Mouse (Mus musculus): ENCODE measurements at regions not wholly inside any gene's neighbourhood (a gene's known extent, or its start where the extent isn't known, plus 50 kb on each side); places are given as distances from the start of the nearest gene placed in this dataset.

DNA sequence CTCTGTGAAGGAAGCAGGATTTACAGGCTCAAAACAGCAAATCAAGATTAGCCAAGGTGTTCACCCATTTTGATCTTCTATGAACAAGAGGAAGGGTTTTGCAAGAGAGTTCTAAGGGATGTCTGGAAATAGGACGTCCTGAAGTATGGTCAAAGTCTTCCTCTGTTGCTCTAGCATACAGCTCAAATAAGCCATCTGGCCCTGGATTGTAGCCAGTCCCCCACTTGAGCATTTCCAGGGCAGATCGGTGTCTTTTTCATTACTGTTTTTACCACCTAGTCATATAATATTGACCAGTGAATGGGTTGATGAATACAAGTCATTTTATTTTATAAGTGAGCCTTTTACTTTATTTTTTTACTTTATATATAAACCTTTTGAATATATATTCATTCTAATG, 113.9 kb downstream of the Rap2a start:
- 77% methylated on average over 2 of the region's 2 CpGs for WGBS
- H3K9ac ChIP-seq (ENCODE audit: low read length): no peak overlapping the region
- no peak overlapping the region for H3K27ac ChIP-seq (replicated peaks in 1 of 2; ENCODE audit: control insufficient read depth in 1 of 2, insufficient read depth in 1 of 2, low read depth in 2 of 2, low read length in 2 of 2)
- ATAC-seq (ENCODE audit: insufficient number of reproducible peaks, insufficient read depth, low FRiP score, low read depth): no peak
- no peaks in the 10 kb centered on the region for H3K27me3 ChIP-seq (ENCODE audit: control insufficient read depth, insufficient read depth, low read length)
- H3K4me3 ChIP-seq (ENCODE audit: control insufficient read depth in 1 of 2, insufficient read depth in 1 of 2, low read depth in 1 of 2, low read length in 2 of 2): no peak overlapping the region
- no peak overlapping the region for H3K4me2 ChIP-seq (ENCODE audit: low read length)
- H3K4me1 ChIP-seq (ENCODE audit: control insufficient read depth in 2 of 2, insufficient read depth in 2 of 2, low read length in 2 of 2): no peaks in the 10 kb centered on the region
- no peaks in the 10 kb centered on the region for H3K36me3 ChIP-seq (ENCODE audit: control insufficient read depth, insufficient read depth, low read length)
- H3K9me3 ChIP-seq (ENCODE audit: control insufficient read depth, low read length): no peaks in the 10 kb centered on the region

DNA sequence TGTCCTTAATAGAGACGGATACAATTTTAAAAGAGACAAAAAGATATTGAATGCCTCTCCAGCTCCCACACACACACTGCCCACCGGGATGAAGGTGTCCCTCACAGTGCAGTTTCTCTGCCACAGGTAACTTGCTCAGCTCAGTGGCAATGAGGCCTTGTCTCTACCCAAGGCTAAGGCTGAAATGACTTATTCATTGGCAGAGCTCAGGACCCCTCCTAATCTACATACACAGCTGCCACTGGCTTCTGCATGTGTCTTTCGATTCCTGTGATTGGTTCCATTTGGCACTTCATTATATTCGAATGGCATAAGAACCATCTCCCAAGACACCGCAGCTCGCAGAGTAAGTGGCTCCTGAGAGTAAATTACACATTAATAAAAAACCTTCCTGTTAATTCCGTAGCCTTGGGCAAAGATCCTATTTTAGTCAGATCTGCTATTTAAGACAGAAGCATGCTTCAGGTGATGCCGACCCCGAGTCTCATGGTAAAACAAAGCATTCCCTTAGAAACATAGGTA, 122.2 kb downstream of the Rap2a start:
- 81% methylated on average over 9 of the region's 9 CpGs for WGBS
- no peak for ATAC-seq (ENCODE audit: insufficient number of reproducible peaks, insufficient read depth, low FRiP score, low read depth)
- H3K4me2 ChIP-seq (ENCODE audit: low read length): no peak overlapping the region

DNA sequence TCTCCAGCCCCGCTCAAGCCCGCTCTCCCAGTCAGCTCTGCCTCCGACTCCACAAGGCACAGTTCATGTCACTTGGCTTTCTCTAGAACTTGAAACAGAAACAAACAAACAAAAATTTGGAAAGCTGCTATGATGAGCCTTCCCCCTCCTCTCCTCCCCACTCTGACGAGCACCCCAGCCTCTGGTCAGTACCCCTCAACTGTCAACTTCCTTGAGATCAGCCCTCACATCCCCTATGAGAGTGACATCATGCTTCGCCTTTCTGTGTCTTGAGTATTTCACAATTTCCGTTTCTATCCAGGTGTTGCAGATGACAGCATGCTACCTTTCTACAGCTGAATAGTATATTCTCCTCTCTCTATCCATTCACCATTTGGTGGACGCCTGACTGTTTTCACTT, 123.3 kb downstream of the Rap2a start:
- H3K36me3 ChIP-seq (ENCODE audit: control insufficient read depth, insufficient read depth, low read length): no peaks in the 10 kb centered on the region
- no peaks in the 10 kb centered on the region for H3K9me3 ChIP-seq (ENCODE audit: control insufficient read depth, low read length)
- H3K27me3 ChIP-seq (ENCODE audit: control insufficient read depth, insufficient read depth, low read length): no peaks in the 10 kb centered on the region
- no peaks in the 10 kb centered on the region for H3K4me1 ChIP-seq (ENCODE audit: control insufficient read depth in 2 of 2, insufficient read depth in 2 of 2, low read length in 2 of 2)
- H3K4me2 ChIP-seq (ENCODE audit: low read length): no peak overlapping the region
- 83% methylated on average over 7 of the region's 7 CpGs for WGBS
- no peak overlapping the region for H3K9ac ChIP-seq (ENCODE audit: low read length)
- no peak overlapping the region for H3K27ac ChIP-seq (replicated peaks in 1 of 2; ENCODE audit: control insufficient read depth in 1 of 2, insufficient read depth in 1 of 2, low read depth in 2 of 2, low read length in 2 of 2)
- no peak overlapping the region for H3K4me3 ChIP-seq (ENCODE audit: control insufficient read depth in 1 of 2, insufficient read depth in 1 of 2, low read depth in 1 of 2, low read length in 2 of 2)
- no peak for ATAC-seq (ENCODE audit: insufficient number of reproducible peaks, insufficient read depth, low FRiP score, low read depth)

More for the DNA sequence above, 122.2 kb downstream of the Rap2a start:
- Histone ChIP-seq H3K9ac (ENCODE audit: low read length) (no peak overlapping the region), H3K27me3 (ENCODE audit: control insufficient read depth, insufficient read depth, low read length) (no peaks in the 10 kb centered on the region), H3K27ac (replicated peaks in 1 of 2; ENCODE audit: control insufficient read depth in 1 of 2, insufficient read depth in 1 of 2, low read depth in 2 of 2, low read length in 2 of 2) (no peak overlapping the region), H3K4me3 (ENCODE audit: control insufficient read depth in 1 of 2, insufficient read depth in 1 of 2, low read depth in 1 of 2, low read length in 2 of 2) (no peak overlapping the region), H3K36me3 (ENCODE audit: control insufficient read depth, insufficient read depth, low read length) (no peaks in the 10 kb centered on the region), H3K4me1 (ENCODE audit: control insufficient read depth in 2 of 2, insufficient read depth in 2 of 2, low read length in 2 of 2) (no peaks in the 10 kb centered on the region), H3K9me3 (ENCODE audit: control insufficient read depth, low read length) (no peaks in the 10 kb centered on the region)

DNA sequence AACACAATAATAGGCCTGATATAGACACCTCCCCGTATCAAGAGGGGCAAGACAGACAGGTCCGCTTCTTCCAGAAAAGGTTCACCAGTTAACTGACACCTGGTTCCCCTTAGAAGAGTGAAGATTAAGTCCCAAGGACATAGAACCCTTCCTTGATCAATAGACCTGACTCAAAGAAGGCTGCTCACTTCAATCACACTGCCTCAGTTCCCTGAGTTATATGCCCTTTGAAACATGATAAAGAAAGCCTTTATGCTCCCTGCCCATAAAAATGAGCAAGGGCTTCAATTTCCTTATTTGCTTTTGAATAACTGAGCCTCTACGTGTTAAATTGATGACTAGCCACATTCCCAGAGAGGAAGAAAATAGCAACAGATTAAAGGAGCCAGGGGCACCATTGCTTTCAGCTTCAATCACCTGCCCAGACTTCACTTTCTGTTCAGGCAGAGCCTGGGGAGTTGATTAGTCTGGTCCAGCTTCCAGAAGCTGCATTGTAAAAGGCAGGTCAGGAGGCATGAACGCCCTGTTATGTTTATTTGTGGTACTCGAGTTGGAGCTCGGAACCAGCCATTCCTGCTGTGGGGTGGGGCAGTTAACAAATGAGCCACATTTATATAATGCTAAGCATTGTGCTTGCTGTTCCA, 125.7 kb downstream of the Rap2a start:
- WGBS: 65% methylated on average over 6 of the region's 6 CpGs
- Histone ChIP-seq H3K9me3 (ENCODE audit: control insufficient read depth, low read length) (no peaks in the 10 kb centered on the region), H3K4me3 (ENCODE audit: control insufficient read depth in 1 of 2, insufficient read depth in 1 of 2, low read depth in 1 of 2, low read length in 2 of 2) (no peak overlapping the region), H3K27me3 (ENCODE audit: control insufficient read depth, insufficient read depth, low read length) (no peaks in the 10 kb centered on the region), H3K27ac (replicated peaks in 1 of 2; ENCODE audit: control insufficient read depth in 1 of 2, insufficient read depth in 1 of 2, low read depth in 2 of 2, low read length in 2 of 2) (no peak overlapping the region), H3K9ac (ENCODE audit: low read length) (no peak overlapping the region), H3K4me1 (ENCODE audit: control insufficient read depth in 2 of 2, insufficient read depth in 2 of 2, low read length in 2 of 2) (no peaks in the 10 kb centered on the region), H3K4me2 (ENCODE audit: low read length) (no peak overlapping the region), H3K36me3 (ENCODE audit: control insufficient read depth, insufficient read depth, low read length) (no peaks in the 10 kb centered on the region)
- ATAC-seq (ENCODE audit: insufficient number of reproducible peaks, insufficient read depth, low FRiP score, low read depth): no peak

DNA sequence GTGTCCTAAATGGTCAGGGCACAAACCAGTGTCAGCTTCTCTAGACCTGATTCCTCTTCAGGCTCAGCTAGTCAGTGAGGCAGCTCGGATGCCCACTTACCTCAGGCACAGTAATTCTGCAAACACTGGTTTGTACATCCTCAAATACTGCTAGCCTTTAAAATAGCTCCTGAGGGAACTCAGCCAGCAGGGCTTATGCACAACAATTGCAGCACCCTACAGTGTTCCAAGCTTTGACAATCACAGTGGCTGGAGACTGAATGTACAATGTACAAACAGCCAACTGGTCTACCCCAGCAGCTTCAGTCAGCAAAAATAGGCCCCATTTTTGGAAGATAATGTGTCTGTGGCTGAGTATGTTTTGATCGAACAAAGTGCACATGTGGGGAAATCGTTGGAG, 129.6 kb downstream of the Rap2a start:
- H3K4me2 ChIP-seq (ENCODE audit: low read length): no peak overlapping the region
- H3K9ac ChIP-seq (ENCODE audit: low read length): no peak overlapping the region
- H3K27ac ChIP-seq (replicated peaks in 1 of 2; ENCODE audit: control insufficient read depth in 1 of 2, insufficient read depth in 1 of 2, low read depth in 2 of 2, low read length in 2 of 2): no peak overlapping the region
- ATAC-seq (ENCODE audit: insufficient number of reproducible peaks, insufficient read depth, low FRiP score, low read depth): no peak
- no peaks in the 10 kb centered on the region for H3K36me3 ChIP-seq (ENCODE audit: control insufficient read depth, insufficient read depth, low read length)
- no peaks in the 10 kb centered on the region for H3K4me1 ChIP-seq (ENCODE audit: control insufficient read depth in 2 of 2, insufficient read depth in 2 of 2, low read length in 2 of 2)
- no peaks in the 10 kb centered on the region for H3K27me3 ChIP-seq (ENCODE audit: control insufficient read depth, insufficient read depth, low read length)
- H3K9me3 ChIP-seq (ENCODE audit: control insufficient read depth, low read length): no peaks in the 10 kb centered on the region
- WGBS: 91% methylated on average over 3 of the region's 3 CpGs
- no peak overlapping the region for H3K4me3 ChIP-seq (ENCODE audit: control insufficient read depth in 1 of 2, insufficient read depth in 1 of 2, low read depth in 1 of 2, low read length in 2 of 2)

DNA sequence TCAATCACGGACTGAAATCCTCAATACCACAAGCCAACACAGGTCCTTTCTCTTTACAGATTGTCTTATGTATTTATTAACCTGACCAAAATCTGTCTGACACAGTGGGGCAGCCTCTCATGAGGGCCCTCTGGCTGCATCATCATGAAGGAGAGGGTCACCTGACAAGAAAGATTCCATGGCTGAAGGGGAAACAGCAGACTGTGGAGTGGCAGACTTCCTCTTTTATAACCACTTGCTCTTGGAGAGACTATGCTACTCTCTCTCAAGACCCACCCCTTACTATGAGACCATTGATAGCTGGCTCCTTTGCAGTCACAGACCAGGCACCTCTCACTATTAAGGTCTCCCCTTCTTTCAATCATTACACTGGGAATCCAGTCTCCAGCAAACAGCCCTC, 133.1 kb downstream of the Rap2a start:
- 96% methylated on average over 1 of the region's 1 CpGs for WGBS

DNA sequence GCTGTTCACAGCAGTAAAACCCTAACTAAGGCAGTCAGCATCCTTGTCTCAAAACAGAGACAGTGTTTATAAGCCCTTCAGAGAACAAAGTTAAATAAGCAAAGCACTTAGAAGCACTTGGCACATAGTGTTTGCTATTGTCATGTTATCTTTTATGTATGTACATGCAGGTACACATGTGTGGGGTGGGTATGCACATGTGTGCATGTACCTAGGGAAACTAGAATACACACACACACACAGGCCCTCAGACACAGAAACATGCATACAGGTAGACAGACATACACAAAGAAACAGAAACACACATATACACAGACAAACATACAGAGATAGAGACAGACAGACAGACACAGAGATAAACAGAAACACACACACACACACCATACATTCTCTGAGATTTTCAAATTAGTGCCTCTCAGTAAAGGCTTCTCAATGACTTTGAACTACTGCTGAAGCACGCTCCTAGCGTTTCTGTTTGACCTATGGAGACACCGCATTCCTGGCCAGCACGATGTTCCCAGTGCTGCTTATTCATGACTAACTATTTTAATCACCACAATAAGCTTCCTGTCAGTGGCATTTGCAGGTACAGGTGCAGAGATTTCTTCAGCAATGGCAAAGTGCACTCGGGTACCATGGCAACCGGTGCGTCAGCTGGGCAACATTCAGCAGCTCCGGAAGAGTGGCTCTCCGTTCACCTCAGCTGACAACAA, 148.1 kb downstream of the Rap2a start:
- no peak overlapping the region for H3K4me3 ChIP-seq (ENCODE audit: control insufficient read depth in 1 of 2, insufficient read depth in 1 of 2, low read depth in 1 of 2, low read length in 2 of 2)
- H3K36me3 ChIP-seq (ENCODE audit: control insufficient read depth, insufficient read depth, low read length): no peaks in the 10 kb centered on the region
- no peak for ATAC-seq (ENCODE audit: insufficient number of reproducible peaks, insufficient read depth, low FRiP score, low read depth)
- no peak overlapping the region for H3K9ac ChIP-seq (ENCODE audit: low read length)
- H3K9me3 ChIP-seq (ENCODE audit: control insufficient read depth, low read length): no peaks in the 10 kb centered on the region
- H3K27me3 ChIP-seq (ENCODE audit: control insufficient read depth, insufficient read depth, low read length): no peaks in the 10 kb centered on the region
- H3K27ac ChIP-seq (replicated peaks in 1 of 2; ENCODE audit: control insufficient read depth in 1 of 2, insufficient read depth in 1 of 2, low read depth in 2 of 2, low read length in 2 of 2): no peak overlapping the region
- WGBS: 83% methylated on average over 9 of the region's 9 CpGs
- no peaks in the 10 kb centered on the region for H3K4me1 ChIP-seq (ENCODE audit: control insufficient read depth in 2 of 2, insufficient read depth in 2 of 2, low read length in 2 of 2)
- no peak overlapping the region for H3K4me2 ChIP-seq (ENCODE audit: low read length)

More for the DNA sequence above, 133.1 kb downstream of the Rap2a start:
- Histone ChIP-seq H3K4me3 (ENCODE audit: control insufficient read depth in 1 of 2, insufficient read depth in 1 of 2, low read depth in 1 of 2, low read length in 2 of 2) (no peak overlapping the region), H3K9me3 (ENCODE audit: control insufficient read depth, low read length) (no peaks in the 10 kb centered on the region), H3K36me3 (ENCODE audit: control insufficient read depth, insufficient read depth, low read length) (no peaks in the 10 kb centered on the region), H3K4me1 (ENCODE audit: control insufficient read depth in 2 of 2, insufficient read depth in 2 of 2, low read length in 2 of 2) (no peaks in the 10 kb centered on the region), H3K9ac (ENCODE audit: low read length) (no peak overlapping the region), H3K27ac (replicated peaks in 1 of 2; ENCODE audit: control insufficient read depth in 1 of 2, insufficient read depth in 1 of 2, low read depth in 2 of 2, low read length in 2 of 2) (no peak overlapping the region), H3K4me2 (ENCODE audit: low read length) (no peak overlapping the region), H3K27me3 (ENCODE audit: control insufficient read depth, insufficient read depth, low read length) (no peaks in the 10 kb centered on the region)
- ATAC-seq (ENCODE audit: insufficient number of reproducible peaks, insufficient read depth, low FRiP score, low read depth): no peak

DNA sequence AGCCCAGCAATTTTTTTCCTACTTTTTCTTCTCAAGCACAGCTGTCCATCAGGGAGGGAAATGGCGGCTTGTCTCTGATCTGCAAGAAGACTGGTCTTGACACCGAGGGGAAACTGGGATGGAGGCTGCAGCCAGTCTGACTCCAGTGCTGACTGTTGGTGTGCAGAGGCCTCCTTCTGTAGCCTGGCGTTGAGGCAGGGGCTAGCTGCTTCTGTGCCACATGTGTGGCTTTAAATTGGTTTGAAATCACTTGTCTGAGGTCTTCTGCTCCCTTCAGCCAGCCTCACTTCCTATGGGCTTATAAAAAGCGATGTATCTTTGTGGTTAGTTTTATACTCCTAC, 148.7 kb downstream of the Rap2a start:
- Histone ChIP-seq H3K9ac (ENCODE audit: low read length) (no peak overlapping the region), H3K27me3 (ENCODE audit: control insufficient read depth, insufficient read depth, low read length) (no peaks in the 10 kb centered on the region), H3K4me1 (ENCODE audit: control insufficient read depth in 2 of 2, insufficient read depth in 2 of 2, low read length in 2 of 2) (no peaks in the 10 kb centered on the region), H3K27ac (replicated peaks in 1 of 2; ENCODE audit: control insufficient read depth in 1 of 2, insufficient read depth in 1 of 2, low read depth in 2 of 2, low read length in 2 of 2) (no peak overlapping the region), H3K4me2 (ENCODE audit: low read length) (no peak overlapping the region), H3K9me3 (ENCODE audit: control insufficient read depth, low read length) (no peaks in the 10 kb centered on the region), H3K36me3 (ENCODE audit: control insufficient read depth, insufficient read depth, low read length) (no peaks in the 10 kb centered on the region), H3K4me3 (ENCODE audit: control insufficient read depth in 1 of 2, insufficient read depth in 1 of 2, low read depth in 1 of 2, low read length in 2 of 2) (no peak overlapping the region)
- no peak for ATAC-seq (ENCODE audit: insufficient number of reproducible peaks, insufficient read depth, low FRiP score, low read depth)
- 72% methylated on average over 4 of the region's 4 CpGs for WGBS
